Mouse (Mus musculus): Measurements from ENCODE around the gene Nfia.

Gene Nfia

GRCm38 (mm10) chr4:97806924-97807323, 34.4 kb downstream of the Nfia start:
- no peaks in the 10 kb centered on the region for H3K36me3 ChIP-seq (ENCODE audit: insufficient read depth, low read length)
- TF ChIP-seq CTCF (conservative IDR thresholded peaks at IDR 0.05; ENCODE audit: low read length) (no peak), POU5F1 (IDR thresholded peaks at IDR 0.05; ENCODE audit: borderline replicate concordance, low read length) (no peak), NANOG (IDR thresholded peaks at IDR 0.05; ENCODE audit: borderline replicate concordance, low read length) (no peak)
- no peaks in the 10 kb centered on the region for H3K9me3 ChIP-seq (ENCODE audit: low read length)
- no peak overlapping the region for H3K4me3 ChIP-seq (replicated peaks; ENCODE audit: low read length)
- H3K4me1 ChIP-seq (replicated peaks; ENCODE audit: low read depth, low read length): no peaks in the 10 kb centered on the region
- H3K27me3 ChIP-seq (ENCODE audit: insufficient read depth, low read length): no peaks in the 10 kb centered on the region

- Histone ChIP-seq H3K4me3 (replicated peaks; ENCODE audit: low read length) (no peak overlapping the region), H3K9me3 (ENCODE audit: low read length) (no peaks in the 10 kb centered on the region), H3K4me1 (replicated peaks; ENCODE audit: low read depth, low read length) (no peaks in the 10 kb centered on the region), H3K27me3 (ENCODE audit: insufficient read depth, low read length) (no peaks in the 10 kb centered on the region), H3K36me3 (ENCODE audit: insufficient read depth, low read length) (no peaks in the 10 kb centered on the region)
- TF ChIP-seq NANOG (IDR thresholded peaks at IDR 0.05; ENCODE audit: borderline replicate concordance, low read length) (no peak), CTCF (conservative IDR thresholded peaks at IDR 0.05; ENCODE audit: low read length) (no peak), POU5F1 (IDR thresholded peaks at IDR 0.05; ENCODE audit: borderline replicate concordance, low read length) (no peak)
Measured at GRCm38 (mm10) chr4:97808885-97809284, 36.4 kb downstream of the Nfia start.

- Histone ChIP-seq H3K9me3 (ENCODE audit: low read length) (no peaks in the 10 kb centered on the region), H3K36me3 (ENCODE audit: insufficient read depth, low read length) (no peaks in the 10 kb centered on the region), H3K27me3 (ENCODE audit: insufficient read depth, low read length) (no peaks in the 10 kb centered on the region), H3K4me3 (replicated peaks; ENCODE audit: low read length) (no peak overlapping the region), H3K4me1 (replicated peaks; ENCODE audit: low read depth, low read length) (no peaks in the 10 kb centered on the region)
- no peak for TF ChIP-seq NANOG (IDR thresholded peaks at IDR 0.05; ENCODE audit: borderline replicate concordance, low read length)
- TF ChIP-seq CTCF (conservative IDR thresholded peaks at IDR 0.05; ENCODE audit: low read length): no peak
- TF ChIP-seq POU5F1 (IDR thresholded peaks at IDR 0.05; ENCODE audit: borderline replicate concordance, low read length): no peak
Measured at GRCm38 (mm10) chr4:97809582-97810295, 37.2 kb downstream of the Nfia start.

- TF ChIP-seq NANOG (IDR thresholded peaks at IDR 0.05; ENCODE audit: borderline replicate concordance, low read length) (no peak), CTCF (conservative IDR thresholded peaks at IDR 0.05; ENCODE audit: low read length) (no peak), POU5F1 (IDR thresholded peaks at IDR 0.05; ENCODE audit: borderline replicate concordance, low read length) (no peak)
- no peaks in the 10 kb centered on the region for H3K27me3 ChIP-seq (ENCODE audit: insufficient read depth, low read length)
- H3K4me1 ChIP-seq (replicated peaks; ENCODE audit: low read depth, low read length): no peaks in the 10 kb centered on the region
- no peaks in the 10 kb centered on the region for H3K9me3 ChIP-seq (ENCODE audit: low read length)
- H3K4me3 ChIP-seq (replicated peaks; ENCODE audit: low read length): no peak overlapping the region
- H3K36me3 ChIP-seq (ENCODE audit: insufficient read depth, low read length): no peaks in the 10 kb centered on the region
Measured at GRCm38 (mm10) chr4:97810348-97810939, 37.9 kb downstream of the Nfia start.

GRCm38 (mm10) chr4:97813035-97813434, 40.5 kb downstream of the Nfia start:
- TF ChIP-seq CTCF (conservative IDR thresholded peaks at IDR 0.05; ENCODE audit: low read length): no peak
- no peak for TF ChIP-seq POU5F1 (IDR thresholded peaks at IDR 0.05; ENCODE audit: borderline replicate concordance, low read length)
- TF ChIP-seq NANOG (IDR thresholded peaks at IDR 0.05; ENCODE audit: borderline replicate concordance, low read length): no peak
- H3K4me3 ChIP-seq (replicated peaks; ENCODE audit: low read length): no peak overlapping the region
- H3K27me3 ChIP-seq (ENCODE audit: insufficient read depth, low read length): no peaks in the 10 kb centered on the region

GRCm38 (mm10) chr4:97813996-97814395, 41.5 kb downstream of the Nfia start:
- Histone ChIP-seq H3K27me3 (ENCODE audit: insufficient read depth, low read length) (no peaks in the 10 kb centered on the region), H3K9me3 (ENCODE audit: low read length) (no peaks in the 10 kb centered on the region), H3K4me1 (replicated peaks; ENCODE audit: low read depth, low read length) (no peaks in the 10 kb centered on the region), H3K4me3 (replicated peaks; ENCODE audit: low read length) (no peak overlapping the region), H3K36me3 (ENCODE audit: insufficient read depth, low read length) (no peaks in the 10 kb centered on the region)
- TF ChIP-seq POU5F1 (IDR thresholded peaks at IDR 0.05; ENCODE audit: borderline replicate concordance, low read length): no peak
- TF ChIP-seq NANOG (IDR thresholded peaks at IDR 0.05; ENCODE audit: borderline replicate concordance, low read length): no peak
- no peak for TF ChIP-seq CTCF (conservative IDR thresholded peaks at IDR 0.05; ENCODE audit: low read length)

More at GRCm38 (mm10) chr4:97813035-97813434, 40.5 kb downstream of the Nfia start:
- Histone ChIP-seq H3K9me3 (ENCODE audit: low read length) (no peaks in the 10 kb centered on the region), H3K36me3 (ENCODE audit: insufficient read depth, low read length) (no peaks in the 10 kb centered on the region), H3K4me1 (replicated peaks; ENCODE audit: low read depth, low read length) (no peaks in the 10 kb centered on the region)

GRCm38 (mm10) chr4:97814515-97814914, 42.0 kb downstream of the Nfia start:
- H3K4me1 ChIP-seq (replicated peaks; ENCODE audit: low read depth, low read length): no peaks in the 10 kb centered on the region
- no peaks in the 10 kb centered on the region for H3K36me3 ChIP-seq (ENCODE audit: insufficient read depth, low read length)
- H3K9me3 ChIP-seq (ENCODE audit: low read length): no peaks in the 10 kb centered on the region
- H3K27me3 ChIP-seq (ENCODE audit: insufficient read depth, low read length): no peaks in the 10 kb centered on the region
- TF ChIP-seq POU5F1 (IDR thresholded peaks at IDR 0.05; ENCODE audit: borderline replicate concordance, low read length) (no peak), NANOG (IDR thresholded peaks at IDR 0.05; ENCODE audit: borderline replicate concordance, low read length) (no peak), CTCF (conservative IDR thresholded peaks at IDR 0.05; ENCODE audit: low read length) (no peak)
- H3K4me3 ChIP-seq (replicated peaks; ENCODE audit: low read length): no peak overlapping the region

- no peak overlapping the region for H3K4me3 ChIP-seq (replicated peaks; ENCODE audit: low read length)
- H3K36me3 ChIP-seq (ENCODE audit: insufficient read depth, low read length): no peaks in the 10 kb centered on the region
- no peaks in the 10 kb centered on the region for H3K4me1 ChIP-seq (replicated peaks; ENCODE audit: low read depth, low read length)
- no peaks in the 10 kb centered on the region for H3K27me3 ChIP-seq (ENCODE audit: insufficient read depth, low read length)
- TF ChIP-seq CTCF (conservative IDR thresholded peaks at IDR 0.05; ENCODE audit: low read length) (no peak), NANOG (IDR thresholded peaks at IDR 0.05; ENCODE audit: borderline replicate concordance, low read length) (no peak), POU5F1 (IDR thresholded peaks at IDR 0.05; ENCODE audit: borderline replicate concordance, low read length) (no peak)
- H3K9me3 ChIP-seq (ENCODE audit: low read length): no peaks in the 10 kb centered on the region
Measured at GRCm38 (mm10) chr4:97816001-97816400, 43.5 kb downstream of the Nfia start.
